Mouse (Mus musculus): ENCODE results near the gene Spaca1. TPM values are rescaled to one million over a fixed set of nuclear protein-coding genes. Genes with fewer than 3 reads are reported as not detected.
"Not testable (repeated sequence)": the region's sequence is repeated elsewhere in the genome, so short reads cannot be mapped to it uniquely, and the experiment has no call there.

The Spaca1 gene
- polyA plus RNA-seq (2014; fragmentation: Nextera tagmentation; extraction: Ambion mirVana), result 1.3 and 1.5 TPM in 2 replicates

DNA sequence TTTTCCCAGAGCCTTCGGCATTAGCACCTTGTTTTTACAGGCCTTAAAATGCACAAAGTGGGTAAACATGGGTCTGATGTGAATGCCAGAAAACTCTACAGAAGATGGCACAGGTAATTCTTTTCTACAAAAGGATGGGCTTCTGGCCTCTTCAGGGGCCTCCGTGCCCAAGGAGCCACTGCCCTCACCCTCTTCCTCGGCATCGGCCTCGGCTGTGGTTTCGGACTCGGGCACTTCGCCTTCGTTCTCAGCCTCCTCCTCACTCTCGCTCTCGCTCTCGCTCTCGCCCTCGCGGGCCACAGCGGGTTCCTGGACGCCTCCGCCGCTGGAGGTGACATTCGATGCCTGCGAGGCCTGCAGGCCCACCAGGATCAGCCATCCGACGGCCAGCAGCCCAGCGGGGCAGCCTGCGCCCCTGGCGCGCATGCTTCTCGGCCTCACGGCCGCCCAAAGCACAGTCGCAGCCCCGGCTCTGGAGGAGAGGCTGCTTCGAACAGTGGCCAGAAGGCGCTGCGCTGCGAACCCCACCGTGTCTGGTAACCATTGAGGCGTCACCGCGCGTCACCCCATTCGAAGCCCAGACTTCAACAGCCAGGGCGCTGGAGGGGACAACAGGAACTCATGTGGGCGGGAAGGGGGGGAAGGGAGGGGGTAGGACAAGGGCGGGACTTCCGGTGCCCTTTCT lies at the start of gene Spaca1:
Gene Spaca1, minus strand, starts transcription at position 621 of the 685 bp plus-strand sequence.
- peak within 1 kb of the TSS; percentile 48 for H3K4me2 ChIP-seq (ENCODE audit: low read length)
- H3K9ac ChIP-seq (ENCODE audit: low read length), result peak within 1 kb of the TSS; percentile 55
- H3K9me3 ChIP-seq (replicated peaks; ENCODE audit: control insufficient read depth, low read length), result no peaks in the 10 kb centered on the region
- DNase-seq (ENCODE audit: low spot score) (peak; percentile 1), ATAC-seq (peak; percentile 44; the same call in 1 of the 2 replicates)
- no peak within 1 kb of the TSS for H3K27ac ChIP-seq (ENCODE audit: low read depth, low read length)
- no peaks in the 10 kb centered on the region for H3K27me3 ChIP-seq (replicated peaks; ENCODE audit: control insufficient read depth, insufficient read depth, low read length)
- no peaks in the 10 kb centered on the region for H3K4me1 ChIP-seq (ENCODE audit: control insufficient read depth, insufficient read depth, low read length)
- peak within 1 kb of the TSS; percentile 16; the same call in 1 of the 2 replicates for H3K4me3 ChIP-seq (ENCODE audit: low read depth, low read length)
- no peaks in the 10 kb centered on the region for H3K36me3 ChIP-seq (ENCODE audit: control insufficient read depth, insufficient read depth, low read length)
- WGBS, result 60% methylated on average over 46 of the region's 46 CpGs

DNA sequence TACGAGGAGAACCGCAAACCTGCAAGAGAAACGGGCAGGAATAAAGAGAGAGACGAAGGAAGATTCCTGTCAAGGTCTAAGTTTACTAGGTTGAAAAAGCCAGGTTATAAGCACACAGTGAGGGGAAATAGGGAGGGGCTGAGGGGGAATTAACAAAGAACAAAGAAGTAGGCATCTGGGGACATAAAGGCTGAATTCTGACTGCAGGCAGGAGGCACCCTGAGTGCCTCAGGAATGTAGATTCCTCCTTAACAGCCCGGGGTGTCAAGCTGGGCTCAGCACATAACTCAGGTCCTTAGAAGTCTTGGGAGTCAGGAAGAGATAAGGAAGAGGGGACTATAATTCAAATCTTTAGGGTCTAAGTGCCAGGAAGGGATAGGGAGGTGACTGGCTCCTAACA lies 37.3 kb upstream of the Spaca1 start:
- ATAC-seq; H3K9me3 ChIP-seq (replicated peaks; ENCODE audit: control insufficient read depth, low read length); H3K4me1 ChIP-seq (ENCODE audit: control insufficient read depth, insufficient read depth, low read length); H3K4me3 ChIP-seq (ENCODE audit: low read depth, low read length); DNase-seq (ENCODE audit: low spot score); H3K27me3 ChIP-seq (replicated peaks; ENCODE audit: control insufficient read depth, insufficient read depth, low read length); H3K9ac ChIP-seq (ENCODE audit: low read length); H3K36me3 ChIP-seq (ENCODE audit: control insufficient read depth, insufficient read depth, low read length); H3K4me2 ChIP-seq (ENCODE audit: low read length); H3K27ac ChIP-seq (ENCODE audit: low read depth, low read length): not testable (repeated sequence)
- WGBS, result 88% methylated on average over 5 of the region's 5 CpGs

DNA sequence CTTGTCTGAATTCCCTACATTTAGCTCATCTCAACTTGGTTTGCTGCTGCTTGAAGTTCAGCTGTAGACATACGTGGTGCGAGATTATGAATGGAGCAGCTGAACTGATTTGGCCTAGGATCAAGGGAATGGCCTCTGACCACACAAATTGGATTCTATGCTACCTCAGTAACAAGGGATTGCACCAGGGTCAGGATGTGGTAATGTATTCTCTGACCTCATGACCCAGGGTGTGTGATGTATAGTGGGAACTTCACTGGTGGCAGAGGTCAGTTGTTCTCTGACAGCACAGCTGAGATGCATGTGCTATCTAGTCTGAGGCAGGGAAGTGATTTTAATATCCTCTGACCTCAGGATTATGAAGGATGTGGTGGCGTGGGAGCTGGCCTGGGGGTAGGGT lies 31.1 kb upstream of the Spaca1 start:
- ATAC-seq (no peak), DNase-seq (ENCODE audit: low spot score) (no peak)
- 90% methylated on average over 3 of the region's 3 CpGs for WGBS
- H3K27me3 ChIP-seq (replicated peaks; ENCODE audit: control insufficient read depth, insufficient read depth, low read length), result no peaks in the 10 kb centered on the region
- no peaks in the 10 kb centered on the region for H3K36me3 ChIP-seq (ENCODE audit: control insufficient read depth, insufficient read depth, low read length)
- no peak overlapping the region for H3K9ac ChIP-seq (ENCODE audit: low read length)
- no peak overlapping the region for H3K27ac ChIP-seq (ENCODE audit: low read depth, low read length)
- no peaks in the 10 kb centered on the region for H3K4me1 ChIP-seq (ENCODE audit: control insufficient read depth, insufficient read depth, low read length)
- no peaks in the 10 kb centered on the region for H3K9me3 ChIP-seq (replicated peaks; ENCODE audit: control insufficient read depth, low read length)
- H3K4me2 ChIP-seq (ENCODE audit: low read length), result no peak overlapping the region
- no peak overlapping the region for H3K4me3 ChIP-seq (ENCODE audit: low read depth, low read length)

DNA sequence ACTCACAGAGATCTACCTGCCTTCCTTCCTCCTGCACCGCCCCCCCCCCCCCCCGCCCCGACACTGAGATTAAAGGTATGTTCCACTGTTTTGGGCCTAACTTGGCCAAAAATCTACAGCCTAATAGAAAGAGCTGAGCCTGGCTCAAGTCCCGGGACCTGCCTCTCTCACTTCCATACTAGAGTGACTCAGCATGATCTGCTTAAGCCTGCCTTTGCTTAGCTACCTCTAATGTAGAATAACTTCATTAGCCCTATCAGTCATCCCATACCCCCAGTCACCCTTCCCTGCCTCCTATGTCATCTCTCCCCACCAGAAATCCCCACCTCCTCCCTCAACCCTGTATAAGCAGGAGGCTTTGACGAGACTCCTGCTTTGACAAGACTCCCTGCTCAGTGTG lies 19.0 kb upstream of the Spaca1 start:
- H3K9ac ChIP-seq (ENCODE audit: low read length), result no peak overlapping the region
- WGBS, result 65% methylated on average over 3 of the region's 5 CpGs
- no peak for ATAC-seq

DNA sequence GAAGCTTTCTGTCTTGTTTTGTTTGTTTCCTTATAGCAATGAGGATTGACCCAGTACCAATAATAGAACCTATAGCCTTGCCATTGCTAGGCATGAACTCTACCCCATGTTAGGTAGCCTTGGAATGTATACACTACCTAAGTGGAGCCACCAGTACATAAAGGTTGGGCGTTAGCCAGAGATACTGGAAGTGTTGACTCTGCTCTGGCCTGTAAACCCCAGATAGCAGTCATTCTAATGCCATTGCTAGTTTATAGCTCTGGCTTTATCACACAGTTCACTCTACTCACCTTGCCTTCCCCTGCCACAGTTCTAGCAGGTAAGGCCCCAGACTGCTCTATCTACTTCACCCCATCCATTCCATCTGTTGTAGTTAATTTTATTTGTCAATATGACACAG lies 8.3 kb upstream of the Spaca1 start:
- Histone ChIP-seq H3K27ac (ENCODE audit: low read depth, low read length) (no peak overlapping the region), H3K4me1 (ENCODE audit: control insufficient read depth, insufficient read depth, low read length) (no peaks in the 10 kb centered on the region), H3K4me2 (ENCODE audit: low read length) (no peak overlapping the region), H3K36me3 (ENCODE audit: control insufficient read depth, insufficient read depth, low read length) (no peaks in the 10 kb centered on the region), H3K9ac (ENCODE audit: low read length) (no peak overlapping the region), H3K27me3 (replicated peaks; ENCODE audit: control insufficient read depth, insufficient read depth, low read length) (no peaks in the 10 kb centered on the region), H3K4me3 (ENCODE audit: low read depth, low read length) (no peak overlapping the region), H3K9me3 (replicated peaks; ENCODE audit: control insufficient read depth, low read length) (no peaks in the 10 kb centered on the region)
- DNase-seq (ENCODE audit: low spot score) (no peak), ATAC-seq (no peak)
- WGBS, result 79% methylated on average over 1 of the region's 1 CpGs

More for the DNA sequence above, 19.0 kb upstream of the Spaca1 start:
- Histone ChIP-seq H3K4me2 (ENCODE audit: low read length) (no peak overlapping the region), H3K36me3 (ENCODE audit: control insufficient read depth, insufficient read depth, low read length) (no peaks in the 10 kb centered on the region), H3K4me3 (ENCODE audit: low read depth, low read length) (no peak overlapping the region), H3K27ac (ENCODE audit: low read depth, low read length) (no peak overlapping the region), H3K4me1 (ENCODE audit: control insufficient read depth, insufficient read depth, low read length) (no peaks in the 10 kb centered on the region), H3K9me3 (replicated peaks; ENCODE audit: control insufficient read depth, low read length) (no peaks in the 10 kb centered on the region), H3K27me3 (replicated peaks; ENCODE audit: control insufficient read depth, insufficient read depth, low read length) (no peaks in the 10 kb centered on the region)
- no peak for DNase-seq (ENCODE audit: low spot score)

DNA sequence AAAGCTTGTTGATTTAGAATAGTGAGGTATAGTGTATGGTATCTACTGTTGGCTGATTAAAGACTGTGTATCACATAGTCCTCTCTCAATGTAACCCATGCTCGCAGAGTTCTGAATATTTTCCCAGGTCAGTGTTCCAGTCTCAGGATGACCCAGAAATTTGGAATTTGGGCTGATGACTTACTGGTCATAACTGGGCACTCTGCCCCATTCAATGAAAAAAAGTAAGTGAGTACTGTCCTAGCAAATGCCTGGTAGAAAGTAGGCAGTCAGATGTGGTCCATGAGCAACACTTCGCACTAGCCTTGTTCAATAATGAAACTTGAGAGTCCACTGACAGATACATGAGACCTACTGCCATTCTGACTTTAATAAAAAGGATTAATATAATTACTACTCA lies 23.2 kb downstream of the Spaca1 start:
- H3K4me1 ChIP-seq (ENCODE audit: control insufficient read depth, insufficient read depth, low read length), result no peaks in the 10 kb centered on the region
- no peaks in the 10 kb centered on the region for H3K27me3 ChIP-seq (replicated peaks; ENCODE audit: control insufficient read depth, insufficient read depth, low read length)
- H3K4me3 ChIP-seq (ENCODE audit: low read depth, low read length), result no peak overlapping the region
- H3K4me2 ChIP-seq (ENCODE audit: low read length), result no peak overlapping the region
- ATAC-seq, result no peak
- DNase-seq (ENCODE audit: low spot score), result no peak
- H3K36me3 ChIP-seq (ENCODE audit: control insufficient read depth, insufficient read depth, low read length), result no peaks in the 10 kb centered on the region
- 90% methylated on average over 2 of the region's 2 CpGs for WGBS
- H3K9ac ChIP-seq (ENCODE audit: low read length), result no peak overlapping the region
- no peaks in the 10 kb centered on the region for H3K9me3 ChIP-seq (replicated peaks; ENCODE audit: control insufficient read depth, low read length)
- H3K27ac ChIP-seq (ENCODE audit: low read depth, low read length), result no peak overlapping the region

DNA sequence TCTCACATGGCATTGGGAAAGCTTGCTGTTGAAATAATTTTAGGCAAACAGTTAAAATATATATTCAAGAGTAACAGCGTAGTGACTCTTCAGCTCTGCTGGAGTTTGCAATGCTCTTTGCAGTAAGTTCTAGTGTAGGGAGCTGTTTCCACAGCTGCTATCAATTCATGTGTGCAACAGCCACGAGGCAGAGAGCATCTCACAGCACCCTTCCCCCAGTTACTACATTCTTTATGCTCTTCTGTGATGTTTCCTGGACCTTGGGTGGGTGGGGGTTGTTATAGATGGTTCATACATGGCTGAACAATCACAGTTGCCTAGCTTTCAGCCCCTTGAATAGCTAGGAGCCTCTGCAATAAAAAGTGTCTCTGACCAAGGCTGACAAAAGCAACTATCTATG lies 28.5 kb downstream of the Spaca1 start:
- H3K27me3 ChIP-seq (replicated peaks; ENCODE audit: control insufficient read depth, insufficient read depth, low read length), result no peaks in the 10 kb centered on the region
- no peak for ATAC-seq
- H3K36me3 ChIP-seq (ENCODE audit: control insufficient read depth, insufficient read depth, low read length), result no peaks in the 10 kb centered on the region
- no peaks in the 10 kb centered on the region for H3K9me3 ChIP-seq (replicated peaks; ENCODE audit: control insufficient read depth, low read length)
- peak; percentile 1 for DNase-seq (ENCODE audit: low spot score)
- H3K4me1 ChIP-seq (ENCODE audit: control insufficient read depth, insufficient read depth, low read length), result no peaks in the 10 kb centered on the region
- 61% methylated on average over 2 of the region's 2 CpGs for WGBS
- no peak overlapping the region for H3K4me3 ChIP-seq (ENCODE audit: low read depth, low read length)
- H3K27ac ChIP-seq (ENCODE audit: low read depth, low read length), result no peak overlapping the region
- H3K9ac ChIP-seq (ENCODE audit: low read length), result no peak overlapping the region
- no peak overlapping the region for H3K4me2 ChIP-seq (ENCODE audit: low read length)

DNA sequence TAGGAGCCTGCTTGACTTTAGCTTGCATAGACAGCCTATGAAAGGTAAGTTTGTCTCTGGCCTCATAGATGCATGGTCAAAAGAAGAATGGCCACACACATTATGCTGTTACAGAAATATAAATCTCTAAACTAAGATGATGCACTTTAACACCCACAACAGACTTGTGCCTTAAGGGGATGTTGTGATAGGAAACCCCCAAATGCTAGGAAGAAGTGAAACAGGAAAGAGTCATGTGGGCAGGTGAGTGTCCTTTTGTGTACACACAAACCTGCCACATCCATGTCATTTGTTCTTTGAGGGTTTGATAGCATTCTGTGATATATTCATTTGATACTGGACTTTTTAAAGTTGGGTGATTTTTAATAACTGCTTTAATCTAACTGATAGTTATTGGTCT lies 53.6 kb downstream of the Spaca1 start:
- no peaks in the 10 kb centered on the region for H3K9me3 ChIP-seq (replicated peaks; ENCODE audit: control insufficient read depth, low read length)
- no peak overlapping the region for H3K4me2 ChIP-seq (ENCODE audit: low read length)
- no peak for ATAC-seq
- no peaks in the 10 kb centered on the region for H3K27me3 ChIP-seq (replicated peaks; ENCODE audit: control insufficient read depth, insufficient read depth, low read length)
- no peak overlapping the region for H3K27ac ChIP-seq (ENCODE audit: low read depth, low read length)
- H3K4me1 ChIP-seq (ENCODE audit: control insufficient read depth, insufficient read depth, low read length), result no peaks in the 10 kb centered on the region
- no peak overlapping the region for H3K9ac ChIP-seq (ENCODE audit: low read length)
- H3K36me3 ChIP-seq (ENCODE audit: control insufficient read depth, insufficient read depth, low read length), result no peaks in the 10 kb centered on the region
- no peak for DNase-seq (ENCODE audit: low spot score)
- no peak overlapping the region for H3K4me3 ChIP-seq (ENCODE audit: low read depth, low read length)

DNA sequence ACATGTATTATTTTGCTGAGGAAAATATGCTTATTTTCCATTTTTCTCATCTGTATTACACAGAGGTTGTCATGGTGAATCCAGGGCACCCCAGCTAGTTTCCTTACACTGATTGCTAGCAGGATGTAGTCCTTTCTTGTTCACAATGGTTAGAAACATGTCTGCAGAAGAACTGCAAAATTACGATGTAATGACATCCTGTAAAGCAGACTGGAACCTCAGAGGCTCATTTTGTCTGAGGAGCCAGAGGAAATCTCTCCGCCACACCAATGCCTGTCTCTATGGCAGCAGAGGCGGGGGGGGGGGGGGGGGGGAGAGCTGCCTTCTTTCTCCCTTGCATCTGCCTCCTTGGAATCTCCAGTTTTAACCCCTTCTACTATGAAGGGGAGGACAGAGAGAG lies 57.3 kb downstream of the Spaca1 start:
- H3K27me3 ChIP-seq (replicated peaks; ENCODE audit: control insufficient read depth, insufficient read depth, low read length), result no peaks in the 10 kb centered on the region
- WGBS, result 36% methylated on average over 3 of the region's 3 CpGs
- H3K36me3 ChIP-seq (ENCODE audit: control insufficient read depth, insufficient read depth, low read length), result no peaks in the 10 kb centered on the region
- H3K27ac ChIP-seq (ENCODE audit: low read depth, low read length), result no peak overlapping the region
- ATAC-seq, result 0 out of 2 replicates have a peak, but pooled peaks have one; percentile 32
- H3K4me3 ChIP-seq (ENCODE audit: low read depth, low read length), result no peak overlapping the region
- no peaks in the 10 kb centered on the region for H3K9me3 ChIP-seq (replicated peaks; ENCODE audit: control insufficient read depth, low read length)
- H3K9ac ChIP-seq (ENCODE audit: low read length), result no peak overlapping the region
- peak; percentile 28 for DNase-seq (ENCODE audit: low spot score)
- H3K4me1 ChIP-seq (ENCODE audit: control insufficient read depth, insufficient read depth, low read length), result no peaks in the 10 kb centered on the region
- H3K4me2 ChIP-seq (ENCODE audit: low read length), result no peak overlapping the region

All from forebrain, embryonic 14.5 days (tissue).